Mouse (Mus musculus) liver (tissue): ENCODE results near the gene Slc37a3.
"Not testable (repeated sequence)": the region's sequence is repeated elsewhere in the genome, so short reads cannot be mapped to it uniquely, and the experiment has no call there.

Experiments
- DNase-seq: peaks from one replicate; pipeline ENCODE4 v3.0.0-alpha.2; 2020; ENCODE audit warnings: mixed read lengths

The Slc37a3 gene

GRCm38 (mm10) chr6:39378161-39378835 lies 823 bp upstream of the Slc37a3 start:
- not testable (repeated sequence) for DNase-seq

- DNase-seq, result no peak
Measured at GRCm38 (mm10) chr6:39376775-39377174, 700 bp downstream of the Slc37a3 start.

DNA sequence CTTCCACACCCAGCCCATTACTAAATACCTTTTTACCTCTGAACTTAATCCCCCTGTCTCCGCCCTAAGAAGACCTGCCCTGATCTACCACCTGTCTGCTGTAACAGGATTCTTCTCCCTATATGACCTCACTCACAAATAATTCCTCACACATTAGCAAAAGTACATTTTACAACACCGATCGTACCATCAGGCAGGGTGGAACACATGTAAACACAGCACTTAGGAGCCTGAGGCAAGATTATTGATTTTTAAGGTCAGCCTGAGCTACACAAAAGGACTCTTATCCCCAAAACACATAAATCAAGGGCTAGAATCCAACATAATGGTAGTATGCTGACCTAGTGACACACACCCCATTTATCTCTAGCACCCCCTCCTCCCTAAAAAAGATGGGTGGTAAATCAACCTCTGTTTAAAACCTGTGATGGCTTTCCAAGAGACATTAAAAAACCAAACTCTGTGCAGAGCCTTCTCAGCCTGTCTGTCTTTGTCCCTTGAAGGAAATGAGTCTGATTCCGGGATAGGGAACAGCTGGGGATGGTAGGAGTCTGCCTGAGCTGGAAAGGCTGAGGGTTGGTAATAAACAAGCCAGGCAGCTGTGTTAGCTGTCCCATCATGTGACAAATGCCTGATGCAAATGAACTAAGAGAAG lies 4.0 kb downstream of the Slc37a3 start:
- DNase-seq, result no peak

GRCm38 (mm10) chr6:39372727-39373126 lies 4.7 kb downstream of the Slc37a3 start:
- DNase-seq, result peak; percentile 24

- DNase-seq, result no peak
Measured at GRCm38 (mm10) chr6:39372042-39372441, 5.4 kb downstream of the Slc37a3 start.

- DNase-seq, result no peak
Measured at GRCm38 (mm10) chr6:39369631-39370030, 7.8 kb downstream of the Slc37a3 start.

DNA sequence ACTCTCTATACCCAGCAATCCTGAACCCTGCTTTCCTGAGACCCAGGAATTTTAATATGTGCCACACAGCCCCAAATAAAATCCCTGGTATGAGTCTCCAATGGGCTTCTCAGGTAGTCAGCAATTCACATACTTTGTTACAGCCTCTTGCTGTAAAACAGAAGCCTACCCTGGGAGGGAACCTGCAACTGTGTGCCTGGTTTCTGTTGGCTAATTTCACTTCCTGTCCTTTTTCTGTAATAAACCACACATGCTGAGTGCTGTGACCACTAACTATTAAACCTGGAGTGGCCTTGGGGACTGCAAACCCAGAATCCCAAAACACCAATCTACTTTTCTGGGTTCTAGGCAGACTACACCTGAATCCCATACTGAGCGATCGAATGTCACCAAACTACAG lies 14.8 kb downstream of the Slc37a3 start:
- DNase-seq, result no peak

DNA sequence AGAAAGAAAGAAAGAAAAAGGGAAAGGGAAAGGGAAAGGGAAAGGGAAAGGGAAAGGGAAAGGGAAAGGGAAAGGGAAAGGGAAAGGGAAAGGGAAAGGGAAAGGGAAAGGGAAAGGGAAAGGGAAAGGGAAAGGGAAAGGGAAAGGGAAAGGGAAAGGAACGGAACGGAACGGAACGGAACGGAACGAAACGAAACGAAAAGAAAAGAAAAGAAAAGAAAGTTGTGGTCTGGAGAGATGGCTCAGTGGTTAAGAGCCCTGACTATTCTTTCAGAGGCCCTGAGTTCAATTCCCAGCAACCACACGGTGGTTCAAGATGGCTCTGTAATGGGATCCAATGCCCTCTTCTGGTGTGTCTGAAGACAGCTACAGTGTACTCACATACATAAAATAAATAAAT lies 18.3 kb downstream of the Slc37a3 start:
- not testable (repeated sequence) for DNase-seq

DNA sequence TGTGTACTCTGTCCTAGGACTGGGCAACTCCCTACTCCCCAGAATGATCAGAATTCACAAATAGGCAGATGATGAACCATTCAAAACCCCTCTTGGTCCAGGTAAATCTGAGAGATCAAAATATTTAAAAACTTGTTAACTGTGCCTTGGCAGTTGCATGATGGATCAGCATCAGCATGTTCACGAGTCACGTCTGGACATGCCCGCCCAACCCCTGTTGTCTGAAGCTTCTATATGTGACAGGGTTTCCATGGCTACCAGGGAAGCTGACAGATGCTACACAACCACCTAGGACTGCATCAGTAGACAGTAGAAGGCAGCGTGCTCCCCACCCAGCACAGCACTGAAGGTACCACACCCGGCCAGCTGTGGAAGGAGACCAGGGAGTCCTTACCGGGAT lies 28.5 kb downstream of the Slc37a3 start:
- DNase-seq, result no peak

DNA sequence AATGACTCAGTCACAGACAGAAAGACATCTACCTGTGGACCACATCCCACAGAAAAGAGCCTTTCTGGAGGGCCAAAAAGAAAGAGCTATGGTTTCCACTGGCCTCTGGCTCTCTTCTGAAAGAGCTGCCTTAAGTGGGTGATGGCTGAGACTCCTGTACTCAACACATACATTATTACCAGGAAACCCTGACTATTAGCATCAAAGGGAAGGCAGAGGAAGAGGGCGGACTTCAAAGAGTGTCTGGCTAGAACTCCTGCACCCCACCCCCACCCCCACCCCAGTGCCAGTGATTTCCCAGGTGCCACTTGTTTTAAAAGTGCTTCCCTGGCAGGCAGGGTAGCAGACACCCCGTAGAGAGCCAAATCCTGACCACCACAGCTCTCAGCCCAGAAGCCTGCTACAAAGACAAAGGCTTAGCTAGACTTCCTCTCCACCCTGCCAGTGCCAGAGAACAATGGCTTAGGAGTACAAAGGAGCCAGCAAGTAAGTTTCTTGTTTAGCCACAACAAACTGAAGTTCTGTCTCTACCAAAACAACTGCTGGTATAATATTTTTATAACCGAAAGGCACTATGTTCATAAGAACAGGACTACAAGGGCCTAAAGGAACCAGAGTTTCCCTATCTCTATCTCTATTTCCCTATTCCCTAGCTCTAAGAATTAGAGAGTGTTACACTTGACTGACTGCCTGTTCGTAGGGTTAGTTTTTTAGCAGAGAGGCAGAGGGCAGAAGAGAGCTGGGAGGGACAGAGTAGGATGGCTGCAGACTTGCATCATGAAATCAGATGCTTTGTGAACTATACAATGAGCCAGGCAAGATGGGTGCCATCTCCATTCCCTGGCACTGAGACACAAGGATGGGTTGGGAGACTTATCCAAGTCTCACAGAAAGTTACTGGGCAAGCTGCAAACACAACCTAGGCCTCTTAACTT lies 29.3 kb downstream of the Slc37a3 start:
- DNase-seq, result no peak

DNA sequence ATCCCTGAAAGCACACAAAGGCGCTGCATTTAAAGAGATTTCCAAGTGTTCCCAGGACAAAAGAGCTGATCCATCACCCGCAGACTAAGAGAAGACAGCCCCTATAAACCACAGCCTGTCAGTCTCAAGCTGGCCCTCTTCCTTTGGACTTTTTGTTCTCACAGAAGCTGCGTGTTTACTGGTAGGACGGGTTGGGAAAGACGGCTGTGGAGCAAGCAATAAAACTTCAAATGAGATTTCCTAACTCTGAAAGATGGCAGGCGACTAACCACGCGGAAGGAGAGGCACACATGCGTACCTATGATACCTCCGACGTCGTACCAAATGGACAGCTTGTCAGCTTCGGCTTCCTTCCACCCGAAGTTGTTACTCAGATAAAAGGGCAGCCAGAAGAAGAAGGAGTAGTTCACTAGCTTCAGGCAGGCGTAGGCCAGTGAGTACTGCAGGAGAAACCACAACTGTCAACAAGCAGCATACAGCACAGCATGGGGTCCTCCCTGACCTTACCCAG lies 30.4 kb downstream of the Slc37a3 start:
- DNase-seq, result no peak

- DNase-seq, result no peak
Measured at GRCm38 (mm10) chr6:39345430-39345829, 32.0 kb downstream of the Slc37a3 start.

GRCm38 (mm10) chr6:39344020-39344419 lies 33.5 kb downstream of the Slc37a3 start:
- DNase-seq, result peak; percentile 78

GRCm38 (mm10) chr6:39341798-39342197 lies 35.7 kb downstream of the Slc37a3 start:
- no peak for DNase-seq

- no peak for DNase-seq
Measured at GRCm38 (mm10) chr6:39338359-39338758, 39.1 kb downstream of the Slc37a3 start.

- DNase-seq, result no peak
Measured at GRCm38 (mm10) chr6:39334873-39335272, 42.6 kb downstream of the Slc37a3 start.

DNA sequence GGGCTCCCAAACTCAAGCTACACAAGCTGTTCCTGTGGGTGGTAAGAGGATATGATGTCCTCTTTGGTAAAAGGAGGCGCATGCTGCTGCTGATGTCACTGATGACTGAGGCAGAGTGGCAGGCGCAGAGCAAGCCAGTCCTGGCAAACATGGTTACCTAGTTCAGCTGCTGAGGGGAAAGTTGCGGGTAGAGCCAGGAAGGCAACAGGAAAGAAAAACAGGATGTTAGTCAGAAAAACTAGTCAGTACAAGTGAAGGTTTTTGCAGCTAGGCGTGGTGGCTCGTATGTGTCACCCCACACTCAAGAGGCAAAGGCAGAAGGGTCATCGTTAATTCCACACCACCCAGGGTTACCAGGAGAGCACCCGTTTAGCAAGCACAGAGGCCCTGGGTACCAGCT lies 43.3 kb downstream of the Slc37a3 start:
- no peak for DNase-seq

DNA sequence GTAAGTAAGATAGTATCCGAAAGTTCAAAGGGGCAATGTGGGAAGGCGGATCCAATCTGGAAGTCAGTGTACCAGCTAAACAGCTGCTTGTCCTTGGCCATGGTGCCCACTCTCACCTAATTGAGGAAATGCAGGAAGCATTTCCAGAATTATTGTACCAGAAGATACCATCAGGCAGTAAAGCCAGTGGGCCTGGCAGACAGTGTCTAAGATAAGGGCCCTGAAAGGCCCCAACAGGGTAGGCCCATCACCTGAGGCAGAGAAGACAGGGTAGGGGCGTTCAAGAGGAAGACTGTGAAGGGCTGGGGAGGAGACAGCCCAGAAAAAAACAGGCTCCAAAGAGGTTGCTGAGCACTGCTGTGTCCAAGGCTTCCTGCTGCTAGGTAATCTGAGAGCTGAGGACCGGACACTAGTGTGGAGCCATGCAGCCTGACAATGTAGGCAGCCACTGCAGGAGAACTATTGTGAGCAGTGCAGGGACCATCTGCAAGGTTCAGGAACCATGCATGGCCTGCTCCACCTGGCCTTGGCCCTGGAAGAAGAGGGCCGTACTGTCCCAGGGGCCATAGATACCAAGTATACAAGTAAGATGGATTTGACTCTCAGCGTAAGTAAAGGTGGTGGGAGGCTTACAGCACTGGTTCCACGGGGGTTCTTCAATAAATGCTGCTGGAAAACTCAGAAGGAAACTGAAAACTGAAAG lies 45.3 kb downstream of the Slc37a3 start:
- no peak for DNase-seq

- DNase-seq, result no peak
Measured at GRCm38 (mm10) chr6:39330981-39331380, 46.5 kb downstream of the Slc37a3 start.

DNA sequence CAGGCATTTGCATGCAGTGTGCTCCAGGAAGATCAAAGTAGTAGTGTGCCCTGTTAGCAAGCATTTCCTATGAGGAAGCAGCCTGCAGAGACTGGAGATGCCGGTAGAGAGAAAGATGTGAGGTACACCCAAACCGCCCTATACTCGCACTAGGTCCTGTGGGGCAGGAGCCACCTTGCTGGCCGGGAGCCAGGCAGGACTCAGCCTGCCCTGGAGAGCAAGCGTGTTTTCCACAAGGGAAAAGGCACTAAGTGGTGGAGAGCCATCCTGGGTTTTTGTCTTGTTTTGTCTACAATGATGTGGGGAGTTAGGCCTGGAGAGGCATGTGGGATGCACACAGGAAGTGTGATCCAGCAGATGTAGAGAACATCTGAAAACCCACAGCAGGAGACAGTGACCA lies 57.2 kb downstream of the Slc37a3 start:
- no peak for DNase-seq

DNA sequence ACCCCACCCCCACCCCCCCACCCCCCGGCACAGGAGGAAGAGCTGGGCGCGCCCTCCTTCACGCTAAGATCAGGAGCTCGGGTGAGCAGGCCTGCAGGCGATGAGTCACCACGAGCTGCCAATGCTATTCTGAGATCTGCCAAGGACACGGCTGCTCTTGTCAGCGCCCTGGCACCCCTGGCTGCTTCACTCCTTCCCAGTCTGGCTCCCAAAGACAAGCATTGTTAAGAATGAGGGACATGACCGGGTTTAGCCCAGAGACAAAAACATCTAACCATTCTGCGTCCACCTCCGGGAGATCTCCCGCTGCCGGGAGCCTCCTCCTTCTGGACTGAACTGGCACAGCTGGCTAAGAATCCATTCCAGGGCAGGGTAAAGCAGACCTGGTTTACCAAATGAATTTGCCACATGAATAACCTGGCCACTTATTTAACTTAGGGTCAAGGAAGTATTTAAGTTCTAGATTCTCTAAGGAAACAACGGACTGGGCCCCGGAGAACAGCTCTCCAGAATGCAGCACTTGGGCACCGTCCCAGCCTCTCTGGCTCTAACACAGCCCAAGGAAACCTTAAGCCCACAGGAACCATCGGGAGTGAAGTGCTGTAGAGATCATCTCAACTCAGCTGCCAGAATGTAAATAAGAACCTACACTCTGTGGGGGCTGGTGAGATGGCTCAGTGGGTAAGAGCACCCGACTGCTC lies 58.3 kb downstream of the Slc37a3 start:
- DNase-seq, result no peak

- no peak for DNase-seq
Measured at GRCm38 (mm10) chr6:39318631-39319010, 58.9 kb downstream of the Slc37a3 start.
